Mouse (Mus musculus) cerebellum, adult 18-20 months (tissue): ENCODE measurements around the gene Samm50.
A peak's percentile ranks its signal among the peaks of the same experiment; 100 is the strongest.

ENCODE experiments used
- DNase-seq, 2 experiments: peaks; one replicate each; pipeline ENCODE4 v3.0.0; 2021

Gene Samm50

GRCm38 (mm10) chr15:84241520-84241919, 49.5 kb downstream of the Samm50 start:
- DNase-seq, result no peak

- DNase-seq, result no peak
Observed at GRCm38 (mm10) chr15:84245104-84245503, 53.1 kb downstream of the Samm50 start.

- DNase-seq, result no peak
Observed at GRCm38 (mm10) chr15:84246195-84246594, 54.2 kb downstream of the Samm50 start.

GRCm38 (mm10) chr15:84247309-84247708, 55.3 kb downstream of the Samm50 start:
- DNase-seq, result no peak

- peak; percentile 49 to 52 for DNase-seq
Observed at GRCm38 (mm10) chr15:84251227-84251626, 59.2 kb downstream of the Samm50 start.

GRCm38 (mm10) chr15:84252645-84253044, 60.6 kb downstream of the Samm50 start:
- no peak for DNase-seq

GRCm38 (mm10) chr15:84253757-84254156, 61.7 kb downstream of the Samm50 start:
- peak; percentile 47 to 65 for DNase-seq

GRCm38 (mm10) chr15:84254387-84254786, 62.3 kb downstream of the Samm50 start:
- peak in 1 of 2 experiments; percentile 20 for DNase-seq

- DNase-seq, result no peak
Observed at GRCm38 (mm10) chr15:84256254-84256850, 64.3 kb downstream of the Samm50 start.

- DNase-seq, result no peak
Observed at GRCm38 (mm10) chr15:84256864-84257263, 64.8 kb downstream of the Samm50 start.

- DNase-seq, result no peak
Observed at GRCm38 (mm10) chr15:84258602-84259355, 66.7 kb downstream of the Samm50 start.

- DNase-seq, result peak; percentile 80 to 81
Observed at GRCm38 (mm10) chr15:84260123-84260822, 68.2 kb downstream of the Samm50 start.

- DNase-seq, result no peak
Observed at GRCm38 (mm10) chr15:84262630-84263029, 70.6 kb downstream of the Samm50 start.

- no peak for DNase-seq
Observed at GRCm38 (mm10) chr15:84263573-84263972, 71.5 kb downstream of the Samm50 start.

- DNase-seq, result no peak
Observed at GRCm38 (mm10) chr15:84265141-84265540, 73.1 kb downstream of the Samm50 start.

- DNase-seq, result no peak
Observed at GRCm38 (mm10) chr15:84266290-84266689, 74.2 kb downstream of the Samm50 start.
